Mouse (Mus musculus) brain, embryonic 18.5 days (tissue): ENCODE measurements around the gene Ms4a7.
"Not testable (repeated sequence)": the region's sequence is repeated elsewhere in the genome, so short reads cannot be mapped to it uniquely, and the experiment has no call there.

Experiments used
- DNase-seq: peaks from one replicate; pipeline ENCODE4 v3.0.0-alpha.2; 2012; ENCODE audit warnings: low read depth, low spot score

Gene Ms4a7

GRCm38 (mm10) chr19:11335932-11336331 is at the start of gene Ms4a7:
Gene Ms4a7, minus strand, starts transcription at chr19:11336146.
- no peak for DNase-seq

DNA sequence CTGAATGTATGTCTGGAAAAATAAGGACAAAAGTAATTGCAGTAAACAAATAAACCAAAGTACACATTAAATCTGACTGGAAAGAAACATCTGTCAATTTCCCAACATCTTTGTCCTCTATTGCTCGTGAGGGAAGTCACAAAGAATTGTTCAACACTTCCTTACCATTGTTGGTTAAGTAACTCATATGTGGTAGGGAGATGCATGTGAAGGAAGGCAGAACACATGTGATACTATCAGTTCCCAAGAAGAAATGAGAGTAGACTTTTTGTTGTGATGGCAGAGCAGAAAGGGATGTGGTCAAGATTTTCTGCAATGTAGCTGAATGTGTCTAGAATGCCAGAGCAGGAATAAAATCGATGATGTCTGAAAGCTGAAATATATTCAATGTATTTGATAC is 40.5 kb upstream of the Ms4a7 start:
- DNase-seq: no peak

DNA sequence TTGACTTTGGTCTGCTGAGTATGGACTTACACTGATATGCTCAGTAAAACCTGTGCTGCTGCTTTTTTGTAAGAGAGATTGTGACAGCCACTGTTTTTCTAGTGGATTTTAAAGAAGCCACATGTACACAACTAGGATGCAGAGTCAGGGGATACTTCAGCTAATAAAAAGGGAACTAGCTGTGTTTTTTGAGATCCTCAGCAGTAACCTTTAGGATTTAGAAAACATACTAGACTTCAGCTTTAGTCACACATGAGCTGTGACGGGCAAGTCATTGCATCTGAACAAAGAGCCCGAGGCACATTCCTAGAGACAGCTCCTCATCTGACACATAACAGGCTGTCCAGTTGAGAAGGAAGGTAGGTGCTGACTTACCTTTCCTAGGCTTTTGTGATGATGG is 39.3 kb upstream of the Ms4a7 start, which contains the start of gene Ms4a4a:
TSS of gene Ms4a4a (plus strand) at position 251 of the 400 bp plus-strand sequence.
- no peak for DNase-seq

DNA sequence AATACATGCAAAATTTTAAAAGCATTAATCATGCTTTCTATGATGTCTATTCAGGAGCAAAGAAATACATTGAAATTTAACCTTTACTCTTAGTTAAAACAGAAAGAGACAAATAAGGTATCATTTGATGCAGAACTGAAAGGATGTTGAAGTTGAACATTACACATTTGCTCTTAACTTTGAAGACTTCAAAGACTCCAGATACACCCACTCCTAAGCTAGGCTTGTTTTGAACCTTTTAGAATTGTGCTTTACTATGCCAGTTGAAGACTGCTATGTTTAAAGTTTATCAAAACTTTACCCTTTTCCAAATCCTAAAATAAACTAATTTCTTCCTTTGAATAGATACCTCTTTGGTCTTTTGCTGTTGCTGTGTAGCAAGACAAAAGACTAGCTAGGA is 35.2 kb upstream of the Ms4a7 start:
- no peak for DNase-seq

GRCm38 (mm10) chr19:11368310-11368709 is 32.4 kb upstream of the Ms4a7 start:
- no peak for DNase-seq

DNA sequence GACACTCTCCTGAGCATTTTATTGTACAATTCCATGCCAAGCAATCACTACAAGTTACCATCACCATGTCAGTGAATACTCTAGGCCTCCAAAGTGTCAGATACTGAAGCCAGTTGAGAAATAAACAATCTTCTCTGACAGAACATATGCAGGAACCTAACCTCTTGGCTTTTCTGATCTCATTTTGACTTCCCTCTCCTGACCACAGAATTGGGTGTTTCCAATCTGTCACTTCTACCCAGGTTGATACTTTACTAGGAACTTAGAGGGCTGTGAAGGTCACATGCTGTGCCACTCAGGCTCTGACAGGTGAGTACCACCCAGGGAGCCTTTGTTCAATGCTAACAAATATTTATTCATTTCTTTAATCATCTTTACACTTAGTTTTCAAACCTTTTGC is 26.1 kb upstream of the Ms4a7 start:
- no peak for DNase-seq

- no peak for DNase-seq
Measured at GRCm38 (mm10) chr19:11360106-11360505, 24.2 kb upstream of the Ms4a7 start.

DNA sequence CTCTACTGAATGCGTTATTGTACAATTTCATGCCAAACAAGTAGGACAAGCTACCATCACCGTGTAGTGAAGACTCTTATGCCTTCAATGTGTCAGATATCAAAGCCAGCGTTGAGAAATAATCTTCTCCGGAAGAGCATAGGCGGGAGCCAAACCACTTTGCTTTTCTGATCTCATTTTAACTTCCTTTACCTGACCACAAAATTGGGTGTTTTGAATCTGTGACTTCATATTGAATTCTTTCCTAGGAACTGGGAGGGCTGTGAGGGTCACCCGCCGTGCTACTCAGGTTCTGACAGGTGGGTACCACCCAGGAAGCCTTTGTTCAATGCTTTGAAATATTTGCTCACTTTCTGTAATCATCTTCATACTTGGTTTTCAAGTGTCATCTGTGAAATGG is 19.8 kb upstream of the Ms4a7 start:
- no peak for DNase-seq

GRCm38 (mm10) chr19:11351878-11352277 is 15.9 kb upstream of the Ms4a7 start:
- no peak for DNase-seq

DNA sequence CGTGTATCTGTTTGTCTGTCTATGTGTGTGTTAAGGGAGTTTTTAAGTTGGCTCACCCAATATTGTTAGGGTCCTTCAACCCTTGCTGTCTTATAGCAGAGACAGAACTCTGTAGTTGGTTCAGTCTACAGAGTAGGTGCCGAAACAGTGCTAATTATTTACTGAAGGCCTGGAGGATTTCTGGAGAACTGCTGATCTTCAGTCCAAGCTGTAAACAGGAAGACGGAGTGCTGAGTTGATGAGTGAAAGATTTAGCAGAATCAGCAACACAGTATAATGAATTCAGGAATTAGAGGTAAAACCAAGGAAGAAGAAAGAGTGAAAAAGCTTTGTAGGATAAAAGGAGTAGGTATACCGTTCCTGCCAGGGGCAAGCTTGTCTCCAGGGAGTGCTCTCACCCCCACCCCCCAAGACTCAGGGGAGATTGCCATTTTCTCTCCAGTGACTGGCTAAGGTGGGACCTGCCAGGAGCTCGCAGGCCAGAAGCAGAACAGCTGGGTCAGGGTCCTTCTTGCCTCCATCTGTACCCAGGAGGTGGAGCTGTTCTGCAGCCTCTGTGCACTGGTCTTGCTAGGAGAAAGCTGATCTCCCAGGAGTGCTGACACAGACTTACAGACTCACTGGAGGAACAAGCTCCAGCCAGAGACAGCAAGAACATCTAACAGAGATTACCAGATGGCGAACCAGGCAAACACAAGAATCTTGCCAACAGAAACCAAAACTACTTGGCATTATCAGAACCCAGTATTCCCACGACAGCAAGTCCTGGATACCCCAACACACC is 13.9 kb upstream of the Ms4a7 start:
- no peak for DNase-seq

DNA sequence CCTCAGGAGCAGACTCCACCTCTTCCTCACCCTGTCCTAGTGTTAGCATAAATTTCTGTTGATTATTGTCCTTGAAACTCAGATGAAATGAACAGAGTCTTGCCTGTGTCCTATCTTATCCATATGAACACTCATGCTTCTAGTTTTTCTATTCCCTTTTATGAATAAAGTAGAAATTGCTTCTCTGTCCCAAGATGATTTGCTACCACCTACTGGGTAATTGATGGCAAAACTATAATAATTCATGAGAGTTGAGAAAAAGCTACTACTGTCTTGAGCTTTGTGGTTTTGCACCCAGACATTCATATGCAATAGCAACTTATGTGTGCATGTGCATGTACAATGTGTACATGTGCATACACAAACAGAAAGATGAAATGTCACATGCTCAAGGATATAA is 8.0 kb upstream of the Ms4a7 start:
- DNase-seq: no peak

- DNase-seq: no peak
Measured at GRCm38 (mm10) chr19:11343147-11343546, 7.2 kb upstream of the Ms4a7 start.

DNA sequence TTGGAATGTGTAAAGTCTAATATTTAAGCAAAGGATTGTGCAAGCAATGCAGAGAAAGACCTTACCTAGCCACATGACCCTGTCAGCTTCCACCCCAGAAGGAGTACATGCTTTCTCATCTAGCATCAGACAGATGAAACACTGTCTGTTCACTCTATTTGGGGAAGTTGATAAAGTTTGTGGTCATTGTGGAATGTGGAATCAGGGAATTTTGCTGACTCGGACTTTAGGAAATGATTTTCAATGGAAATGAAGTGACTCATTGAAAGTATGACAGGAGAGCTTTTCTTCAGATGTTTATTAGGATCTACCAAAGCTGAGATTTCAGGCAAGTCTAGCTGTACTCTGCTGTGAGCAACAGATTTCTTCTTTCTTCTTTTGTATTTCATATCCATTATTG is 14.8 kb downstream of the Ms4a7 start:
- no peak for DNase-seq

DNA sequence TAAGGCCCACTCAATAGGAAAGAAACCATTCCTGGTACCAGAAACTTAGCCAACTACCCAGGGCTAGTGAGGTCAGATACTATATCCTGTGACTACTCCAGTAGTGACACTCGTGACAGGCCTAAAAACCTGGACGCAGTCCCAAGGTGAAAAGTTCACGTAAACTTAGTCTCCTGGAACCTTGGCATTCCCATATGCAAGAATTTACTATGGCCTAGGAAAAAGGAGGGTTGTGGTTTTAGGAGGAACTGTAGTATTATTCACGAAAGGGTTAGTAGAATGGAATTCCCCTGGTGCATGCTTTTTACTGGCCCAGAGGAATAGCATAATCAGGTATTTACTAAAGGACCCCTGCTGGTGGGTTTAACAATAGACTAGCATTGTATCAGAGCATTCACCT is 19.2 kb downstream of the Ms4a7 start:
- no peak for DNase-seq

DNA sequence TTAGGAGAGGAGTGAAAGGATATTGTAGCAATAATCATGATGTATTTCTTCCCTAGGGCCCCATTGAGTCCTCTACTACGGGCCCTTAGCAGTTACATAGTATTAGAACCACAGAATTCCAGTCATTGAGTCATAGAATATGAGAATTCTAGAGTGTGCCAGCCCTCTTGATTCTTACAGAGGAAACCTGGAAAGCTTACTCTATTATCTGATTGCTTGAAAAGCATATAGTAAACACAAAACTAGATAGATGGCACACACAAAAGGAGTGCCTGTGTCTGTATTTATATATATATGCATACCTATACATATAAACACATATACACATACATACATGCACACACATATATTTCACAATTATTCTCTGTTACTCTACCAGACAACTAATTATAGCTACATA is 21.6 kb downstream of the Ms4a7 start, which contains the start of gene Ms4a14:
TSS of gene Ms4a14 (minus strand) at position 101 of the 400 bp plus-strand sequence.
- no peak for DNase-seq

DNA sequence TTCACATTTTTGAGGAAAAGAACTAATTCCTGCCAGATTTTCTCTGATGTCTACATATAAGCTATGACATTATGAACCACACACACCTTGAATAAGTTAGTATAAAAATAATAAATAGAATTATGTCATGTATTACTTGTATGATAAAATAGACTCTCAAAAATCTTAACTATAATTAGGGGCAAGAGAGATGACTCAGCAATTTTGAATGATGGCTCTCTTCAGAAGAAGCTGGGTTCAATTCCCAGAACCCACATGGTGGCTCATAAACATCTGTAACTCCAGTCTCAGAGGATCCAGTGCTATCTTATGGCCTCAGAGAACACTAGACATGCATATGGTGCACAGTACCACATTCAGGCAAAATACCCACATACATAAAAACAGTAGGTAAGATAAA is 27.1 kb downstream of the Ms4a7 start:
- no peak for DNase-seq

GRCm38 (mm10) chr19:11299529-11299928 is 36.4 kb downstream of the Ms4a7 start:
- not testable (repeated sequence) for DNase-seq

DNA sequence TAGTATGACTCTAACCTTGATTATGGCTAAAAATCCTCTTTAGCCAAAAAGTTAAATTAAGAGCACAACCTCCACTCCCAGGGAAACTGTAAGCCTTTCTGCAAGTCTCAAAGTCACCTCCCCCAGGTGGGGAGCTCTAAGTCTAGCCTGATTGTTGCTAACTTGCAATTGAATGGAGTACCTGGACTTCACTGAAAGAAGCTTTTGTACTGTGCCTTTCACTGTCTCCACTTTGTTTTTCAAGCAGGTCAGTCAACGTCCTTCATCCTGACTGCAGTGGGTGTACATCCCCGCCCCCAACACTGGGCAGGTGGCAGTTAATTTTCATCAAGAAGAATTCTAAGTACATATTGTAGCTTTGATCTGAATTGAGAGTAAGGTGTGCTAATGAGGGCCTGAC is 37.0 kb downstream of the Ms4a7 start:
- no peak for DNase-seq

DNA sequence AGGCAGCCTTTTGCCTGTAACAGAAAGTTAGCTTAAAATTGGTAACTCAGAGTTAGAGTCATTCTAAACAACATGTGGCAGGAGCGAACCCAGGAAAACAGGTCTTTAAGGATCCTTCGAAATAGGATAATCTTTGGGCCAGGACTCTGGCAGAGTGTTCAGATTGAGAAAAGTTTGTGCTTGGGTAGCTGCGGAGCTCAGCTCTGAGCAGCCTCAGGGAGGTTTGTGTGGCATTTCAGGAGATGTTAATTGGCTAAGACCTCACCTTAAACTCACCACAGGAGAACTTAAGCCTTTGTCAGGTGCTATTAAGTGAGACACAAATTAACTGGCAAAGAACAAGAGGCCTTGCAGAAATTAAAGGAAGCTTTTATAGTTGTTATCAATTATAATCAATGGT is 42.3 kb downstream of the Ms4a7 start:
- not testable (repeated sequence) for DNase-seq

DNA sequence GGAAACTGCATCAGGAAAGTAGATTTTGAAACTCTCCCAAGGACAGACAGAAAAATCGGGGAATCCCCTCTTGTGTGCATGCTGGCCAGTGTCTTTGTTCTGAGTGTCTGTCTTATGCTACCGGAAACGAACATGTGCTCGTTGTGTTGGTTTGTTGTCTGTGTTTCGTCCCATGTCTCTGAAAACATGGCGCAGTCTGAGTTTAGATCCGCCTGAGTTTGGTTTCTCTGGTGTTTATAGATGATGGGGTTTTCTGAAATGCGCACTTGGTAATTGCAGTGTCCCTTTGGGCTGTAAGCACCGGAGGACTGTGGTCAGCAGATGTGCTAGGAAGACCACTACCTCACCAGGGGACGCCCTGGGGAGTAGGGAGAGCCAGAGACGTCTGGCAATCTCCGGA is 43.0 kb downstream of the Ms4a7 start:
- DNase-seq: no peak

GRCm38 (mm10) chr19:11283773-11284172 is 52.2 kb downstream of the Ms4a7 start, which contains the start of gene Ms4a5:
Gene Ms4a5, minus strand, starts transcription at chr19:11283873.
- no peak for DNase-seq

DNA sequence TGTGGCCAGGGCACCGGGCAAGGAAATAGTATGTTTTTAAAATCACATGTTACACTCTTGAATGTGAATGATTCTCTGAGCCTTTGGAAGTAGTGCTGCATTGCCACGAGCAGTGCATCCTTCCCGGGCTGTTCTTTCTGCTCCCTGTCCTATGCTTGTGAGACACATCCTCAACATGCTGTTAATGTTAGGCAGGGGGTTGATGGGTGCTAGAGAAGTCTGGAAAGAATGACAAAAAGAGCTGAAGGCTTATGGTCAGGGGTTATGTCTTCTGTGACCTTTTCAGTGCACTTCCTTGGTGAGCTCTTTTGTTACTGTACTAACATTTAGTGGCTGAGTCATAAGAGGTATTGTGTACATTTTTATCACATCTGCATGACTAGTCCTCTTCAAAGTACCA is 55.7 kb downstream of the Ms4a7 start:
- DNase-seq: no peak

DNA sequence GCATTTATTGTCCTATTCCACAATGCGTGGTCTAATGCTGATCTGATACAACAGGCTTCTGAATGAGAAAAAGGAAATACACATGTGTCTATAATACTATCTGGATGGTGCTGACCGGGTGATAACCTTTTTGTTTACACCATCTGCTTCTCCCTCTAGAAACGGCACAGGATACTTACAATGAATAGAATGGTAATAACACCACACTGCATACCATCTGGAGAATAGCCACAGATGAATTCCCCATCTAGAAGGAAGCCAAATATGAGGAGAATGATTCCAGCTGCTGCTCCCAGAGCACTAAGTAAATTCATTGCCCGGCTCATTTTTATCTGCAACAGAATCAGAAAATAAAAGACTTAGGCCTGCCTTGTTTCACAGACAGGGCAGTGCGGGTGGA is 59.5 kb downstream of the Ms4a7 start:
- DNase-seq: no peak
